Mouse (Mus musculus): ENCODE results near the gene Alk. TPM values are rescaled to one million over a fixed set of nuclear protein-coding genes. Genes with fewer than 3 reads are reported as not detected.

Gene Alk
- polyA plus RNA-seq, 1 experiment from 2014 or later = 8.3 TPM

DNA sequence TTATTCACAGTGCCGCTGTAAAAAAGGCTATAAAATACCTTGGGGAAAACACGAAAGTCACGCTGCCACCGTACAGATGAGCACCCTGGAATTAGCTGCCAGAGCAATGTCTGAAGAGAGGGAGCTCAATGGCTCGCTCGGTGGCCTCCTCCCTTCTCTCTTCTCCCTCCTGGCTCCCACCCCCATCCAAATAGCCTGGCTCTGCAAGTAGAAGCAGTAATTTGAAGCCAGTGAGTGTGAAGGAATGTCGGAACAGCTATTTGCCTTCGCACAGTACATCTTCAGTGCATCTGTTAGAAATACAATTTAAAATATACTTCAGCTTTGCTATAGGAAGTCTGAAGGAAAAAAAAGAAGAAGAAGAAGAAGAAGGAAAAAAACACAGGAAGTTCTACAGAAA, 208.5 kb downstream of the Alk start:
- Histone ChIP-seq H3K36me3 (no peaks in the 10 kb centered on the region), H3K9me3 (replicated peaks) (no peaks in the 10 kb centered on the region), H3K9ac (replicated peaks) (no peak overlapping the region), H3K4me3 (replicated peaks) (no peak overlapping the region), H3K4me2 (peak overlapping the region; percentile 39), H3K27me3 (replicated peaks) (no peaks in the 10 kb centered on the region), H3K4me1 (peaks cover 7% of the 10 kb centered on the region), H3K27ac (replicated peaks) (no peak overlapping the region)
- ATAC-seq (ENCODE audit: low FRiP score) = no peak
- 28% methylated on average over 8 of the region's 8 CpGs for WGBS

DNA sequence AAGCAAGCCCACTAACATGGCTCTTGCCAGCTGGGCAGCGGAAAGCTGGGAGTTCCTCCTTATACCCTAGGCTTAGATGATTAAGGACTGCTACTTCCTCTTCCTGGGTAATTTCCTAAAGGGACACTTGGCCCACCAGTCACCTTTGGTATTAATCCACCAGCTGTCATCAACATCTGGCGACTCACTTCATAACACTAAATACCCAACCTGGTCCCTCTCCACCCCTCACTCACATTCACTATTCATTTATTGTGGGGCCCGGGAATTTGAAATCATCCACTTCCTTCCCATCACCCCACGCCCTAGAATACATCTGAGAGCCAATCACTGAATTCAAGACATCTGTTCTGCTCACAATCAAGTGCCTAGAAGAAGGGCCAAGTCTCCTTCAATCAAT, 235.4 kb downstream of the Alk start:
- Histone ChIP-seq H3K4me2 (no peak overlapping the region), H3K27me3 (replicated peaks) (no peaks in the 10 kb centered on the region), H3K36me3 (no peaks in the 10 kb centered on the region), H3K4me3 (replicated peaks) (no peak overlapping the region), H3K27ac (replicated peaks) (no peak overlapping the region), H3K9ac (replicated peaks) (no peak overlapping the region), H3K4me1 (no peaks in the 10 kb centered on the region), H3K9me3 (replicated peaks) (no peaks in the 10 kb centered on the region)
- WGBS = 89% methylated on average over 4 of the region's 4 CpGs
- no peak for ATAC-seq (ENCODE audit: low FRiP score)

DNA sequence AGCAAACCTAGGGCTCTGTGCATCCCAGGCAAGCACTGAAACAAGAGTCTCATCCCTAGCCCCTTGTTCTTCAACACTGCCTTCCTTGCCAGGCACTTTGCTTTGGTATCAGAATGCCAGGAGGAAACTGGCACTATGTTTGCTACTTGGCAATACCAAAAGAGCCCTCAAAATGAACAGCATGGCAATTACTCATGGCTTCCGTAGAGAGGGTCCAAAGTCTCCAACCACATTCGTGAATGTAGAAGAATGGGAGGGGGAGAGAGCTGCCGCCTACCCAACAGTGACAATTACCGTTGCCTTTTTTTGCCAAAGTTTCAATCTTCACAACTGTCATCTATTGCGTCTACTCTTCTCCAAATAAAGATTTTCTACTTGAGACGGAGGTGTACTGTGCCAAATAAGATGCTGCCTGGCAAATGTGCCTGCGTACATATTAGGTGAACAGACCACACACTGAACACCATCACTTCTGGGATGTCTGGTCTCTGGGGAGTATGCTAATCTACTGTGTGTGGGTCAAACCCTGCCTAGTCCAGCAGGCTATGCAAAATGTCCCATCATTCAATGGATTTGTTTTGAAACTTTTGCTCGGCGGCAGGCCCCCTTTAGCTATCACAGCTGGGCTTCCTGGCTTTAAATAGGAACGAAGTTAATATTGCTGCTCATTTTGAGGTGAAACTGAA, 241.5 kb downstream of the Alk start:
- H3K4me1 ChIP-seq = no peaks in the 10 kb centered on the region
- ATAC-seq (ENCODE audit: low FRiP score) = no peak
- WGBS = 87% methylated on average over 10 of the region's 10 CpGs
- H3K27ac ChIP-seq (replicated peaks) = no peak overlapping the region
- no peak overlapping the region for H3K4me3 ChIP-seq (replicated peaks)
- no peaks in the 10 kb centered on the region for H3K36me3 ChIP-seq
- no peaks in the 10 kb centered on the region for H3K27me3 ChIP-seq (replicated peaks)
- H3K9ac ChIP-seq (replicated peaks) = no peak overlapping the region
- no peak overlapping the region for H3K4me2 ChIP-seq
- no peaks in the 10 kb centered on the region for H3K9me3 ChIP-seq (replicated peaks)

DNA sequence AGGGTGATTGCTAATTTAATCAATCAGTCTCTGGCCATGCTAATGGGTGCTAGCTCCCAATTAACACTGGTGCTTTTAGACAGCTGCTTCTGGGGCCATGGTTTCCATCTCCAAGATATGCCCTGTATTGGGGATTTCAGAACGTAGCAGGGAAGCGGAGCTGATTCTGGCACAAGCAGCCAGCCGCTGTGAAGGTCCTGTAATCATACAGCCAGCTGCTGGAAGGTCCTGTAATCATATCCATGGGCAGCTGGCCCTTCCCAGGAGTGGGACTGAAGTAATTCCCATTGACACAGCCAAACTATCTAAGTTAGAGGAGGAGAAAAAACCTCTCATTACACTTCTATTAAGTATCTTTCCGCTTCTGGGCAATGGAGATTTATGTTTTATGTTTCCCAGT, 242.5 kb downstream of the Alk start:
- WGBS = 77% methylated on average over 4 of the region's 4 CpGs
- Histone ChIP-seq H3K4me2 (no peak overlapping the region), H3K4me1 (no peaks in the 10 kb centered on the region), H3K9me3 (replicated peaks) (no peaks in the 10 kb centered on the region), H3K27me3 (replicated peaks) (no peaks in the 10 kb centered on the region), H3K36me3 (no peaks in the 10 kb centered on the region), H3K27ac (replicated peaks) (no peak overlapping the region), H3K9ac (replicated peaks) (no peak overlapping the region), H3K4me3 (replicated peaks) (no peak overlapping the region)
- ATAC-seq (ENCODE audit: low FRiP score) = no peak

DNA sequence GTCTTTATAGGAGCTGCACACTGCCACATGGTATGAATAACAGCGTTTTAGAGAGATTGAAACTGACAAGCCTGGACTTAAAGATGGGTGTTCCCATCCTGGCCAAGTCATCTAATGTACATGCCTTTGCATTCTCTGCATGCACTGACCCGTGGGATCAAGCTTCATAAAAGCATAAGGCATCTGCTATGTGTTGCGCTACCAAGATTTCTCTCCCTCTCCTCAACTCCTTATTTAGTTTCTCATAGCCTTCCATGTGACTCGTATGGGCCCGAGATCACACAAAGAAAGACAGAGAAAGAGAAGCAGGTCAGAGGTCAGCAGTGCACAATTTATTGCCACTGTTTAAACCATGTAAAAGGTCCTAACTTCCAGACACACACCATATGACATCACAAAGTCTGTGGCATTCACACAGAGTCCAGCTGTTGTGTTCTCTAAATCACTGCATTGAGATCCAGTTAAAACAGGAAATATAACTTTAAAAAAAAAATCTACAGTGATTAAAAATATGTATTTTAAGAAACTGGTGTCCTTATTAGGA, 247.6 kb downstream of the Alk start:
- WGBS = 65% methylated on average over 5 of the region's 5 CpGs
- H3K9me3 ChIP-seq (replicated peaks) = no peaks in the 10 kb centered on the region
- no peaks in the 10 kb centered on the region for H3K36me3 ChIP-seq
- no peak overlapping the region for H3K4me2 ChIP-seq
- no peak overlapping the region for H3K9ac ChIP-seq (replicated peaks)
- ATAC-seq (ENCODE audit: low FRiP score) = no peak
- no peak overlapping the region for H3K4me3 ChIP-seq (replicated peaks)
- no peak overlapping the region for H3K27ac ChIP-seq (replicated peaks)
- no peaks in the 10 kb centered on the region for H3K4me1 ChIP-seq
- no peaks in the 10 kb centered on the region for H3K27me3 ChIP-seq (replicated peaks)

DNA sequence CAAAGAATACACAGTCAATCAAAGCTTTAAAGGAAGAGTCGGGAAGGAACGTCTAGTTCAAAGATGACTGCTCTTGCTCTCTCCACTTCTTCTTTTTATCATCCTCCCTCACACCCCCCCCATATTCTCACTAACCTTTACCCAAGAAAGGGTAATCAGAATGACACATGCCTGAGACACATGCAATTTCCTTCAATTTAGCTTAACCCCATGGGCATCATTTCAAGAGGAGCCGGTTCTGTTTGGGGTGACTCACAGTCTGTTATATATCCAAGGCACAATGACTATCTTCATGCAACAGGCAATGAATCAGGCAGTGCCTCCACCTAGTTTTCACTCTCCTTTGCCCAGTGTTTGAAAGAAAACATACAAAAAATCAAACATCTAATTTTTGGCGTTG, 265.0 kb downstream of the Alk start:
- Histone ChIP-seq H3K4me2 (no peak overlapping the region), H3K9me3 (replicated peaks) (no peaks in the 10 kb centered on the region), H3K27me3 (replicated peaks) (no peaks in the 10 kb centered on the region), H3K4me3 (replicated peaks) (no peak overlapping the region), H3K27ac (replicated peaks) (no peak overlapping the region), H3K4me1 (no peaks in the 10 kb centered on the region), H3K36me3 (no peaks in the 10 kb centered on the region), H3K9ac (replicated peaks) (no peak overlapping the region)
- ATAC-seq (ENCODE audit: low FRiP score) = no peak
- 87% methylated on average over 4 of the region's 4 CpGs for whole genome bisulfite sequencing

DNA sequence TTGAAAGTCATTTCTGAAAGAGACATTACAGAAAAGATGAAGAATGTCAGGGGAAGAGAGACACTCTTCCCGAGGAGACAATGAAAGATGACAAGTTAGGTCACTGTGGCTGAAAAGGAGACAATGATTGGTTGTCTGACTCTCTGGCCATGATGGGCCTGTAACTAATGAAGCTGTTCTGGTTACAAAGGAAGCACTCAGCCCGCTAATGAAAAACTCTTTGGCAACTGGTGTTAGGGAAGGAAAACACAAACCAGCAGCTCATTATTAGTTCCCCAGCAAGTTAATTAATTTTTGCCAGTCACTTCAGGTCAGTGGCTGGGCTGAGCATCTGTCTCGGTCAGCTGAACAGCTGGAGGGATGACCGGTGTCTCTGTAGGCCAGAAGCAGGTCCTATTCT, 271.5 kb downstream of the Alk start:
- H3K9me3 ChIP-seq (replicated peaks) = no peaks in the 10 kb centered on the region
- H3K27ac ChIP-seq (replicated peaks) = no peak overlapping the region
- H3K27me3 ChIP-seq (replicated peaks) = no peaks in the 10 kb centered on the region
- WGBS = 46% methylated on average over 4 of the region's 4 CpGs
- H3K36me3 ChIP-seq = no peaks in the 10 kb centered on the region
- H3K9ac ChIP-seq (replicated peaks) = no peak overlapping the region
- no peak overlapping the region for H3K4me2 ChIP-seq
- no peaks in the 10 kb centered on the region for H3K4me1 ChIP-seq
- H3K4me3 ChIP-seq (replicated peaks) = no peak overlapping the region
- ATAC-seq (ENCODE audit: low FRiP score) = no peak

DNA sequence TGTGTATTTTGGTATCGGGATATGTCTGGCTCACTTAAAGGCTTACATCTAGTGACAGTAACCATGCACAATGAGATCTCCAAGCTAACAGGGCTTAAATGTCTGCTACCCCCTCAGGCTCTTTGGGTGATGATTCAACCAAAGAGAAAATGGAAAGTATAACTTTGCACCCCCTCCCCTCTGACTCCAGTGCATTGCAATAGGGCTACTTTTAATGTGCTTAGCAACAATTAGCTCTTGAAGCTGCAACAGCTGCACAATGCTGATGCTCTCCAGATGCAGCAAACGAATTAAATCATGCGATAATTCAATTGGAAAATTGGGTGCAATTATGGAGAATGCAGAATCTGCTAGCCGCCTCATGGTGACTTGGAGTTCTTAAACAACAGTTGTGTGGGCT, 278.5 kb downstream of the Alk start:
- ATAC-seq (ENCODE audit: low FRiP score) = no peak
- H3K9ac ChIP-seq (replicated peaks) = no peak overlapping the region
- no peaks in the 10 kb centered on the region for H3K4me1 ChIP-seq
- H3K27ac ChIP-seq (replicated peaks) = no peak overlapping the region
- no peaks in the 10 kb centered on the region for H3K9me3 ChIP-seq (replicated peaks)
- H3K4me2 ChIP-seq = no peak overlapping the region
- H3K4me3 ChIP-seq (replicated peaks) = no peak overlapping the region
- H3K36me3 ChIP-seq = no peaks in the 10 kb centered on the region
- WGBS = 83% methylated on average over 4 of the region's 4 CpGs
- H3K27me3 ChIP-seq (replicated peaks) = no peaks in the 10 kb centered on the region

DNA sequence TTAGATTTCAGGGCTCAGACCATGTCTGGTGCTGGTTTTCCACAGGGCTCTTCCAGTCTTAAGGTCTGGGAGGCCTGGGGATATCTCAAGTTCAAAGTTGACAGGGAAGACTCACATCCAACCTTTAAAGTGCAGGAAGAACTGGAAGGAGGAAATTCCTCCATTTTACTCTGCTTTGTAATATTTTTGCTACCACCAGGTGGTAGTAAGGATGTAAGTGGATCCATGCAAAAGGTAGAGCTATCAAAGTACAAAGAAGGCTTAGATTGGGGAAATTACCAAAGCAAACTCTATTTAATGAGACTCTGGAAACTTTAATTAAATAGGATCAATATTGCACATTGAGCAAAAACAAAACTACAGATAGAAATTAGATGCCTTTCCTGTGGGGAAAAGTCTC, 284.9 kb downstream of the Alk start:
- Histone ChIP-seq H3K27ac (replicated peaks) (no peak overlapping the region), H3K9me3 (replicated peaks) (no peaks in the 10 kb centered on the region)

DNA sequence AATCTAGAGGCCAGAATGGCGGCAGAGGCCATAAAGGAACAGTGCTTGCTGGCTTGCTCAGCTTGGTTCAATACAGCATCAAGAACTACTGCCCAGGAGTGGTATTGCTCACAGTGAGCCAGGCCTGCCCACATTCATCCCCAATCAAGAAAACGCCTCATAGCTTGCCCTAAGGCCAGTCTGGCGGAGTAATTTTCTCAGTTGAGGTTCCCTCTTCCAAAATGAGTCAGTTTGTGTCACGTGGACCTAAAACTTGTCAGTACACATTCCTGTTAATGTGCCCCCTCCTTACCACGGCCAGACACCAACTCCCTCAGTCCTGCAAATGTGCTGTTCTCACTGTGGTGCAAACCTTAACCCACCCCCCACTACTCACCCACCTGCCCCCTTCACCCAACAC, 304.8 kb downstream of the Alk start:
- Histone ChIP-seq H3K4me2 (no peak overlapping the region), H3K4me1 (no peaks in the 10 kb centered on the region), H3K36me3 (no peaks in the 10 kb centered on the region), H3K9ac (replicated peaks) (no peak overlapping the region), H3K27me3 (replicated peaks) (no peaks in the 10 kb centered on the region), H3K9me3 (replicated peaks) (no peaks in the 10 kb centered on the region), H3K4me3 (replicated peaks) (no peak overlapping the region), H3K27ac (replicated peaks) (no peak overlapping the region)
- ATAC-seq (ENCODE audit: low FRiP score) = no peak
- WGBS = 87% methylated on average over 5 of the region's 5 CpGs

More for the DNA sequence above, 284.9 kb downstream of the Alk start:
- Histone ChIP-seq H3K4me2 (no peak overlapping the region), H3K4me3 (replicated peaks) (no peak overlapping the region), H3K9ac (replicated peaks) (no peak overlapping the region), H3K27me3 (replicated peaks) (no peaks in the 10 kb centered on the region), H3K4me1 (no peaks in the 10 kb centered on the region), H3K36me3 (no peaks in the 10 kb centered on the region)
- no peak for ATAC-seq (ENCODE audit: low FRiP score)

DNA sequence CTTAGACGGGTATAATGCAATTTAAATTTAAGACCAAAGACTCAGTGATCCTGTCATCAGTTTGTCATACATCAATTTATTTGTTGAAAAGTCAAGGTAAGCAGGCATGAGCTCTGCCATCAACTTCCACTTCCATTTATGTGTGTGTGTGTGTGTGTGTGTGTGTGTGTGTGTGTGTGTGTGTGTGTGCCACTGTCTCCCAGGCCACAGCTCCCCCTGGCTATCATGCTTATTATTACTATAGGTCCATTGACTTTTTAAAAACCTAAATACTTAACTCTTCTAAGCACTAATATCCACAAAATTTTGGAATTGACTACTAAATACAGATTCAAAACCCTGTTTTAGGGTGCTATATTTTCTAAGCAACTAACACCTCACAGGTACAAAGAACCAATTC, 308.1 kb downstream of the Alk start:
- no peaks in the 10 kb centered on the region for H3K36me3 ChIP-seq
- H3K27me3 ChIP-seq (replicated peaks) = no peaks in the 10 kb centered on the region
- H3K27ac ChIP-seq (replicated peaks) = no peak overlapping the region
- WGBS = 95% methylated on average over 1 of the region's 1 CpGs
- no peaks in the 10 kb centered on the region for H3K9me3 ChIP-seq (replicated peaks)
- H3K4me2 ChIP-seq = no peak overlapping the region
- H3K4me3 ChIP-seq (replicated peaks) = no peak overlapping the region
- no peak for ATAC-seq (ENCODE audit: low FRiP score)
- H3K9ac ChIP-seq (replicated peaks) = no peak overlapping the region
- H3K4me1 ChIP-seq = peaks cover 4% of the 10 kb centered on the region; the same call in 1 of the 2 replicates

DNA sequence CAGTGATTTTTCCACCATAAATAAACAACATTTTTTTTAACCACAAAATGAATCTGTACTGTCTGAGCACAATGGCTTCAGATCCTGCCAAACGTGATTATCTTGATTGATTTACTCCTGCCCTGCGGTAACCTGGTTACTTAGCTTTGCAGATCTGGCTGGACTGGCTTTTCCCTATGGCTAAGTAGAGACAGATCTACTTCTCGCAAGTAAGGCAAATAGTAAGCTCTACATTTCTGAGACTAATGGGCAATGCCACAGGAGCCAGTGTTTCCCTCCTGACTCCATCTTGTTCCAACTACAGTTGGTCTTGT, 311.2 kb downstream of the Alk start:
- Histone ChIP-seq H3K9ac (replicated peaks) (no peak overlapping the region), H3K27me3 (replicated peaks) (no peaks in the 10 kb centered on the region), H3K27ac (replicated peaks) (no peak overlapping the region), H3K9me3 (replicated peaks) (no peaks in the 10 kb centered on the region), H3K4me3 (replicated peaks) (no peak overlapping the region), H3K36me3 (no peaks in the 10 kb centered on the region), H3K4me1 (peaks cover 4% of the 10 kb centered on the region; the same call in 1 of the 2 replicates), H3K4me2 (no peak overlapping the region)
- WGBS = 72% methylated on average over 3 of the region's 3 CpGs
- ATAC-seq (ENCODE audit: low FRiP score) = no peak

Data from neural tube, embryonic 15.5 days (tissue).